Mouse (Mus musculus) CH12.LX (cell line): ENCODE data around the gene Olfr887. TPM values are rescaled to one million over a fixed set of nuclear protein-coding genes. Genes with fewer than 3 reads are reported as not detected.

Experiments
- DNase-seq: peaks from one replicate; pipeline ENCODE4 v3.0.0-alpha.2; 2013; ENCODE audit errors: extremely low read depth
- H3K27ac ChIP-seq: 2 replicates; pipeline ENCODE4 v1.5.1; 2012; ENCODE audit warnings: low read depth, mild to moderate bottlenecking, control low read depth, moderate library complexity; ENCODE audit not compliant: insufficient read depth
- H3K27me3 ChIP-seq: replicated peaks from 2 replicates; pipeline ENCODE3; 2012; ENCODE audit warnings: inconsistent platforms
- H3K36me3 ChIP-seq, 2 experiments: replicated peaks in 1 of 2; 2 replicates each; pipeline versions ENCODE3 to v1.6.1; 2012; ENCODE audit warnings: inconsistent platforms in 1 of 2, low read length in 1 of 2, mild to moderate bottlenecking in 1 of 2, mixed read lengths in 1 of 2, moderate library complexity in 1 of 2; ENCODE audit not compliant: control insufficient read depth in 1 of 2, insufficient read depth in 1 of 2
- H3K4me1 ChIP-seq, 2 experiments: 2 replicates each; pipeline ENCODE4 v1.6.1; 2012; ENCODE audit warnings: inconsistent platforms in 1 of 2, moderate library complexity in 1 of 2; ENCODE audit not compliant: insufficient read depth in 2 of 2, control insufficient read depth in 1 of 2
- H3K4me2 ChIP-seq: 2 replicates; pipeline ENCODE4 v1.6.1; 2012; ENCODE audit warnings: low read depth, mild to moderate bottlenecking, control low read depth; ENCODE audit not compliant: poor library complexity, insufficient read depth, severe bottlenecking
- H3K4me3 ChIP-seq, 3 experiments: fragments of 150-350 bp in 1 of 3; sonication (generic) in 1 of 3; replicated peaks in 1 of 3; 2 replicates each; pipeline versions ENCODE3 to v1.5.1; 2011 to 2012; ENCODE audit warnings: low read depth in 2 of 3, low read length in 2 of 3, mild to moderate bottlenecking in 2 of 3, moderate library complexity in 2 of 3, control low read depth in 1 of 3, improper control_type of control experiment in 1 of 3, inconsistent platforms in 1 of 3, mixed read lengths in 1 of 3; ENCODE audit not compliant: poor library complexity in 1 of 3
- H3K79me2 ChIP-seq: replicated peaks from 2 replicates; pipeline ENCODE4 v1.6.1; 2012; ENCODE audit warnings: mild to moderate bottlenecking, moderate library complexity; ENCODE audit not compliant: control insufficient read depth, poor library complexity, insufficient read depth, severe bottlenecking; ENCODE audit errors: extremely low read depth
- H3K9ac ChIP-seq: 2 replicates; pipeline ENCODE4 v1.6.1; 2012; ENCODE audit warnings: low read depth, mild to moderate bottlenecking, control low read depth, moderate library complexity; ENCODE audit not compliant: insufficient read depth
- H3K9me3 ChIP-seq: replicated peaks from 2 replicates; pipeline ENCODE3; 2012; ENCODE audit warnings: low read length, inconsistent platforms, mixed read lengths
- CHD1 ChIP-seq: IDR thresholded peaks from 2 replicates; pipeline ENCODE4 v1.6.1; 2012; ENCODE audit warnings: low read depth, low read length, improper control_type of control experiment, inconsistent platforms
- CTCF ChIP-seq, 2 experiments: IDR thresholded peaks in 1 of 2; conservative IDR thresholded peaks in 1 of 2; 2 replicates each; pipeline ENCODE4 v1.5.1; 2011 to 2012; ENCODE audit warnings: low read depth in 2 of 2, low read length in 2 of 2, improper control_type of control experiment in 1 of 2, inconsistent platforms in 1 of 2, mild to moderate bottlenecking in 1 of 2, moderate library complexity in 1 of 2
- E2F4 ChIP-seq: IDR thresholded peaks from 2 replicates; pipeline ENCODE4 v1.6.1; 2011; ENCODE audit warnings: low read depth, low read length, improper control_type of control experiment; ENCODE audit not compliant: insufficient replicate concordance
- ETS1 ChIP-seq: conservative IDR thresholded peaks from 2 replicates; pipeline ENCODE4 v1.6.1; 2012; ENCODE audit warnings: low read depth, mild to moderate bottlenecking, inconsistent platforms, low read length, improper control_type of control experiment, moderate library complexity
- HCFC1 ChIP-seq: IDR thresholded peaks from 2 replicates; pipeline ENCODE4 v1.6.1; 2012; ENCODE audit warnings: low read depth, mild to moderate bottlenecking, inconsistent platforms, low read length, improper control_type of control experiment
- IRF4 ChIP-seq: IDR thresholded peaks from 2 replicates; pipeline ENCODE4 v1.6.1; 2014; ENCODE audit warnings: low read depth, mild to moderate bottlenecking, inconsistent platforms, low read length, improper control_type of control experiment
- JUND ChIP-seq: conservative IDR thresholded peaks from 2 replicates; pipeline ENCODE4 v1.6.1; 2011; ENCODE audit warnings: low read depth, low read length, improper control_type of control experiment
- MAFK ChIP-seq: IDR thresholded peaks from 2 replicates; pipeline ENCODE4 v1.6.1; 2011; ENCODE audit warnings: low read length, improper control_type of control experiment; ENCODE audit not compliant: insufficient replicate concordance
- MEF2A ChIP-seq: IDR thresholded peaks from 2 replicates; pipeline ENCODE4 v1.6.1; 2014; ENCODE audit warnings: low read depth, mild to moderate bottlenecking, inconsistent platforms, low read length, improper control_type of control experiment, borderline replicate concordance
- MYC ChIP-seq: IDR thresholded peaks from 2 replicates; pipeline ENCODE4 v1.6.1; 2011; ENCODE audit warnings: low read depth, mild to moderate bottlenecking, improper control_type of control experiment, low read length
- POLR2A ChIP-seq: IDR thresholded peaks from 2 replicates; pipeline ENCODE4 v1.6.1; 2011; ENCODE audit warnings: low read depth, mild to moderate bottlenecking, improper control_type of control experiment, low read length
- POLR2AphosphoS2 ChIP-seq: IDR thresholded peaks from 2 replicates; pipeline ENCODE4 v1.6.1; 2011; ENCODE audit warnings: low read depth, low read length, improper control_type of control experiment
- RAD21 ChIP-seq: IDR thresholded peaks from 2 replicates; pipeline ENCODE4 v1.6.1; 2011; ENCODE audit warnings: low read depth, mild to moderate bottlenecking, low read length, improper control_type of control experiment, moderate library complexity
- RCOR1 ChIP-seq: conservative IDR thresholded peaks from 2 replicates; pipeline ENCODE4 v1.6.1; 2012; ENCODE audit warnings: low read depth, mild to moderate bottlenecking, inconsistent platforms, low read length, improper control_type of control experiment
- SMC3 ChIP-seq: IDR thresholded peaks from 2 replicates; pipeline ENCODE4 v1.6.1; 2011; ENCODE audit warnings: low read depth, low read length, improper control_type of control experiment
- TBP ChIP-seq: conservative IDR thresholded peaks from 2 replicates; pipeline ENCODE4 v1.6.1; 2011; ENCODE audit warnings: low read depth, low read length, improper control_type of control experiment
- UBTF ChIP-seq: IDR thresholded peaks from 2 replicates; pipeline ENCODE4 v1.6.1; 2012; ENCODE audit warnings: low read depth, mild to moderate bottlenecking, inconsistent platforms, low read length, improper control_type of control experiment, moderate library complexity
- USF2 ChIP-seq: conservative IDR thresholded peaks from 2 replicates; pipeline ENCODE4 v1.6.1; 2011; ENCODE audit warnings: low read depth, low read length, improper control_type of control experiment
- ZC3H11A ChIP-seq: IDR thresholded peaks from 2 replicates; pipeline ENCODE4 v1.6.1; 2012; ENCODE audit warnings: low read depth, mild to moderate bottlenecking, inconsistent platforms, low read length, improper control_type of control experiment
- ZKSCAN1 ChIP-seq: IDR thresholded peaks from 2 replicates; pipeline ENCODE4 v1.6.1; 2012; ENCODE audit warnings: low read depth, inconsistent platforms, low read length, improper control_type of control experiment, borderline replicate concordance
- ZMIZ1 ChIP-seq: IDR thresholded peaks from 2 replicates; pipeline ENCODE4 v1.6.1; 2012; ENCODE audit warnings: low read depth, mild to moderate bottlenecking, inconsistent platforms, low read length, improper control_type of control experiment
- ZNF384 ChIP-seq: IDR thresholded peaks from 2 replicates; pipeline ENCODE4 v1.6.1; 2012; ENCODE audit warnings: low read depth, low read length, improper control_type of control experiment, inconsistent platforms
- dilution Hi-C: fragments of 300-500 bp; cut with MboI; formaldehyde crosslinking; loops from 2 replicates; pipeline ENCODE4 v1.14.3; 2020; ENCODE audit warnings: low sequenced_read_pairs; ENCODE audit not compliant: extremely low pct_unique_long_range_greater_than_20kb, extremely low pct_ligation_motif_present
- in situ Hi-C: fragments of 300-500 bp; cut with MboI; formaldehyde crosslinking; loops from 3 replicates; pipeline ENCODE4 v1.14.3; 2019; ENCODE audit warnings: low sequenced_read_pairs, low pct_ligation_motif_present, low pct_unique_long_range_greater_than_20kb, mixed read lengths
- polyA plus RNA-seq: library from polyadenylated mRNA; unstranded; fragments of >175 nt; gene quantifications from 2 replicates; pipeline ENCODE4 v1.2.1, GENCODE M21; 2012; ENCODE audit warnings: low read depth; ENCODE audit not compliant: insufficient read length
- total RNA-seq, 2 experiments: library from RNA; depleted of rRNA; stranded (reverse); fragments of 300-350 nt in 1 of 2; fragments of >200 nt in 1 of 2; gene quantifications; 2 replicates each; pipeline ENCODE4 v1.2.3; 2012 to 2014

Olfr887 gene
- total RNA-seq (2012; rRNA removed) (not detected in 2 replicates), total RNA-seq (2014; rRNA removed) (not detected in 2 replicates), polyA plus RNA-seq (not detected in 2 replicates)

DNA sequence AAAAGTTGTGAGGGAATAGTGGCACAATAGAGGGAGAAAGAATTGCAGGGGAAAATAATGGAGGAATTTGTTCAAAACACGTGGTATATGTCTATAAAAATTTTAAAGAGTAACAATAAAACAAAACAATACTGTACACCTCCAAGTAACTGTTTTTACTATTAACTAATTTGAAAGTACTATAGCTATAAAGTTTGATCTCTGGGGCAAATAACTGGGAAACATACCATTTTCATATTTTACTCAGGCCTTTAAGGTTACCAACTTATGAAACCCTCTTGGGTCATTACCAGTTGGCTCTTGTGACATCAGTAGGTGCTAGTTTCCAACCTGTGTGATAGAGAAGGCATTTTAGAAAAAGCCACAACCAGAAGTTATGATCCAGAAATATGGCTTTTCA lies at the start of gene Olfr887:
TSS of gene Olfr887 (plus strand) at position 301 of the 400 bp plus-strand sequence.
- Histone ChIP-seq H3K9ac (no peak within 1 kb of the TSS), H3K4me2 (no peak within 1 kb of the TSS), H3K4me3 (no peak within 1 kb of the TSS), H3K27me3 (no peaks in the 10 kb centered on the region), H3K27ac (no peak within 1 kb of the TSS), H3K4me1 (no peaks in the 10 kb centered on the region; a peak in 1 of 4 replicates), H3K9me3 (no peaks in the 10 kb centered on the region), H3K36me3 (no peaks in the 10 kb centered on the region), H3K79me2 (no peaks in the 10 kb centered on the region)
- DNase-seq = no peak
- dilution Hi-C loops (no loop called here), in situ Hi-C loops (no loop called here)
- no peak for TF ChIP-seq ETS1
- TF ChIP-seq IRF4 = no peak
- no peak for TF ChIP-seq MYC
- no peak for TF ChIP-seq MEF2A
- no peak for TF ChIP-seq POLR2A
- TF ChIP-seq CHD1 = no peak
- no peak for TF ChIP-seq JUND
- TF ChIP-seq POLR2AphosphoS2 = no peak
- TF ChIP-seq ZNF384 = no peak
- TF ChIP-seq RCOR1 = no peak
- no peak for TF ChIP-seq ZMIZ1
- no peak for TF ChIP-seq ZC3H11A

DNA sequence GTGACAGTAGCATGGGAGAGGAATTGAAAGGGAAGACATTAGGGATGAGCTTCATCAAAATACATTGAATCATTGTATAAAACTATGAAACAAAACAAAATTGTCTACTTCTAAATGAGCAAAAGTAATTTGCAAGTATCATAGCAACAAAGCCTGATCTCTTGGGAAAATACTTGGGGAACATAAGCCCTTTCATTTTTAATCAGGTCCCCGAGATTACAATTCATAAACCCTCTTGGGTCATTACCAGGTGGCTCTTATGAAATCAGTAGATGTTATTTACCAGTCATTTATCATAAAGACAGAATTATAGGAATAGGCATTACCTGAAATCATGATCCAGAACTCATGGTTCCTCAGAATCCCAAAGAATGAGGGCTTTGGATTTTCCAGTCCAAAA lies 37.6 kb upstream of the Olfr887 start, which contains the start of gene Olfr884:
TSS of gene Olfr884 (plus strand) at position 301 of the 400 bp plus-strand sequence.
- DNase-seq = no peak
- H3K9me3 ChIP-seq = no peaks in the 10 kb centered on the region
- H3K9ac ChIP-seq = no peak within 1 kb of the TSS
- no peaks in the 10 kb centered on the region for H3K4me1 ChIP-seq
- TF ChIP-seq IRF4 (no peak), ZC3H11A (no peak)
- TF ChIP-seq, all 38 proteins: peak for 0
- no peak within 1 kb of the TSS for H3K4me3 ChIP-seq
- H3K36me3 ChIP-seq = no peaks in the 10 kb centered on the region
- no peak within 1 kb of the TSS for H3K4me2 ChIP-seq
- in situ Hi-C loops (no loop called here), dilution Hi-C loops (no loop called here)
- H3K27ac ChIP-seq = no peak within 1 kb of the TSS
- H3K79me2 ChIP-seq = no peaks in the 10 kb centered on the region
- H3K27me3 ChIP-seq = no peaks in the 10 kb centered on the region

DNA sequence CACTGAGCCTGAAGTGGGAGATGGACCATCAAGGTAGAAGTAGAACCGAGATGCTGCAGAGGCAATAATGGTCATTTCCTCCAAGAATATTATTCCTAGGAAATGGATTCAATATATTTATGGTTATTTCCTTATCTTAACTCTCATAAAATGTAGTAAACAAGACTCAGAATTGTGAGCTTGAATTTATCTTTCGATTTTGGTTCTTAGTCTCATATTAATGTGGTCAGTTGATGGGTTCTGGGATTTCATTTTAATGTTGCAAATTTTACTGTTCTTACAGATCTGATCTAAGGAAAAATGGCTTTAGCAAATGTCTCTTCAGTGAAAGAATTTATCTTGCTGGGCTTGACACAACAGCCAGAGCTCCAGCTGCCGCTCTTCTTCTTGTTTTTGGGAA lies 22.9 kb upstream of the Olfr887 start, which contains the start of gene Olfr885:
TSS of gene Olfr885 (plus strand) at position 301 of the 400 bp plus-strand sequence.
- Histone ChIP-seq H3K4me3 (no peak within 1 kb of the TSS), H3K79me2 (no peaks in the 10 kb centered on the region), H3K9me3 (no peaks in the 10 kb centered on the region), H3K4me1 (no peaks in the 10 kb centered on the region), H3K4me2 (no peak within 1 kb of the TSS), H3K27ac (no peak within 1 kb of the TSS), H3K9ac (no peak within 1 kb of the TSS), H3K36me3 (no peaks in the 10 kb centered on the region), H3K27me3 (no peaks in the 10 kb centered on the region)
- TF ChIP-seq ZKSCAN1 = no peak
- no peak for TF ChIP-seq ZNF384
- no peak for TF ChIP-seq POLR2AphosphoS2
- no peak for TF ChIP-seq JUND
- TF ChIP-seq TBP = no peak
- TF ChIP-seq CHD1 = no peak
- TF ChIP-seq SMC3 = no peak
- no peak for TF ChIP-seq USF2
- no peak for TF ChIP-seq CTCF (conservative IDR thresholded peaks at IDR 0.05 in 1 of 2, IDR thresholded peaks at IDR 0.05 in 1 of 2; ENCODE audit: low read depth in 2 of 2, low read length in 2 of 2)
- no peak for TF ChIP-seq ZMIZ1
- TF ChIP-seq HCFC1 = no peak
- TF ChIP-seq UBTF = no peak
- TF ChIP-seq RCOR1 = no peak
- TF ChIP-seq E2F4 = no peak
- no peak for TF ChIP-seq ETS1
- TF ChIP-seq MYC = no peak
- no peak for TF ChIP-seq RAD21
- TF ChIP-seq MAFK = no peak
- in situ Hi-C loops = no loop called here
- no peak for DNase-seq
- dilution Hi-C loops = no loop called here
